Mouse (Mus musculus) heart, postnatal 25 days (tissue): ENCODE measurements at regions not wholly inside any gene's neighbourhood (a gene's known extent, or its start where the extent isn't known, plus 50 kb on each side); places are given as distances from the start of the nearest gene placed in this dataset.

ENCODE experiments used
- DNase-seq: peaks from one replicate; pipeline ENCODE4 v3.0.0; 2022; ENCODE audit warnings: low spot score
- intact Hi-C: fragments of 180-260 bp; cut with DNase I; formaldehyde crosslinking; loops from one replicate; pipeline ENCODE4 v1.15.1; 2025

DNA sequence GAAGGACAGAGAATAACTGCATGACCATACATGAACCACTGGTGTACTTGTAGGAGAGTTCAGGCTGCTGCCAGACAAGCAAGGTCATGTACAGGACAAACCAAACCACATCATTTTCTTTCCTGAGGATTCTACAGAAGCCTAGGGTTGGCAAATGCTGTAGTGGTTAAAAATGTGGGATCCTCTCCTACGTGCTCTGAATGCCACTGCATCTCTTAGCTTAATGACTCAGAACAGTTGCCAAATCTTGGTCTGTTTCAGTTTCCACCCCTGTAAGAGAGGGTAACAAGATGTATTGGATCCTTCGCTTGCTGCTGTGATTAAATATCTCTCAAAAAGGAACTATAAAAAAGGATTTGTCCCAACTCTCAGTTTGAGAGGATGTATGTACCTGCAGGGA, 938.1 kb downstream of the 4930444P10Rik start:
- no peak for DNase-seq
- intact Hi-C loops = no loop called here

DNA sequence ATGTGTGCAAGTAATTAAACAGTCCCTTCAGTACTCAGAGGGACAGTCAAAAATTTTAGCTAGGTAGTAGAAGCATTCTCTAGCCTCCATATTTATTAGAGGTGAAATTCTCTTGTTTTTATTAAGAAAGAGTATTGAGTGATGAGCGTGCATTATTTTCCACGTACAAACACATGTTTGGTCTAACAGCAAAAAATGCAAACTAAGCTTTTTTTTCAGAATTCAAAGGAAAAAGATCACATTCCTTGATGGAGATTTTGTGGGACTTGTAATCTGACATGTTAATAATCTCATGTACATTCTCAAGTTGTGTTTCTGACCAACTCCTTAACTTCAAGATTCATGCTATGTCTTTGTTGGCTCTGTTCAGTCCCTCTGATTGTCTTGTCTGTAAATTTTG, 939.2 kb downstream of the 4930444P10Rik start:
- DNase-seq = no peak
- intact Hi-C loops = no loop called here

DNA sequence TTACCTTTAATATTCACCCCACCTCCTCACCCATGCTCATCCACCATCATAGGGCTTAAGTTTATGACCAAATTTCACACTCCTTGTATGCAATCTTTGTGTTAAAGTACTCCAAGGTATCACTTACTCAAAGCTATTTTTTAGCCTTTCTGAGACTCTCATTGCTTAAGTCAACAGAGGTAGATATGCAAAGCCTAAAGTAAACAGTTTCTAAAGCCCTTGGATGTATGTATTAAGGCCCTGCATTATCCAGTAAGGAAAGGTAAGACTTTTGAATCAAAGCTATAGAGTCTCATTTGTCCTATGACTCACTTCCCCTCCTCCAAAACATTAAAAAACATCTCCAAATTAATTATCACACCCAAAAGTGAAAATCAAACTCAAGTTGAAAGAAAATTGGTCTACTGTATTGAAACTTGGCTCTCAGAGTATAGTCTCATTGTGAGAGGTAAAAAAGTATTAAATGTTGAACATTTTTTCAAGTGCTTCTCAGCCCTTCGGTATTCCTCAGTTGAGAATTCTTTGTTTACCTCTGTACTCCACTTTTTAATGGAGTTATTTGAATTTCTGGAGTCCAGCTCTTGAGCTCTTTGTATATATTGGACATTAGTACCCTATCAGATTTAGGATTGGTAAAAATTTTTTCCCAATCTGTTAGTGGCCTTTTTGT, 949.1 kb downstream of the 4930444P10Rik start:
- no peak for DNase-seq
- intact Hi-C loops = no loop called here

DNA sequence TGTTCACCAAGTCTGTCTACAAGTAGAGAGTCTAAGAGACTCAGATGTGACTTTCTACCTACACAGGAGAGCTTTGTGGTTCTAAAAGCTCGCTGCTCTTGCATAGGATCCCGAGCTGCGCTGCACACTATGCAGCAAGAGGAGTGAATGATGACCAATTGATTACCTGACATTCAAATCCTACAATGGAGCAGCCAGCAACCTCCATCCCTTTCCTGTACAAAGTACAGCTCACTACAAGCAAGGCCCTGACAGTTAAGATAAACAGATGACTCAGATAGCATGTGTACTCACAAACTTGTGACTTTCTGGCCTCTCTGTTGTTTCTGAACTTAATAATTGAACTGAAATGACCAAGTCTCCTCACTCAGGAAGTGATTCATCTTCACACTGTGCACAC, 974.7 kb downstream of the 4930444P10Rik start:
- intact Hi-C loops = no loop called here
- DNase-seq = no peak

DNA sequence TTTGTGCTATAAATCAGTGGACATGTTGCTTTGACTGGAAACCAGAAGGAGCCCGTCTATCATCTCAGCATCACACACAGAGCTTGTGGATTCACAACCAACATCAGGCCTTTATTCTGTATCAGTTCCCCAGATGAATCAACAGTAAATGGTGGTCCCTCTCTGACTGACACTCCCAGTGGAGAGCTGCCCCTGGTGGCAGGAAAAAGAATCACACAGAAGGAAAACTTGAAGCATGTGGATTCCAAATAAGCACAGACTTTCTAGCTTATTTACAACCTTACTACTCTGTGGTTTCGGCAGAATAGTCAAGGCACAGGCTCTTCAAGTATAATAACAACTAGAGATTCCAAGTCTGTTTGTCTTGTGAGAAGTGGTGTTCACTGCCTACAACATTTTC, 981.7 kb downstream of the 4930444P10Rik start:
- no peak for DNase-seq
- intact Hi-C loops = no loop called here

DNA sequence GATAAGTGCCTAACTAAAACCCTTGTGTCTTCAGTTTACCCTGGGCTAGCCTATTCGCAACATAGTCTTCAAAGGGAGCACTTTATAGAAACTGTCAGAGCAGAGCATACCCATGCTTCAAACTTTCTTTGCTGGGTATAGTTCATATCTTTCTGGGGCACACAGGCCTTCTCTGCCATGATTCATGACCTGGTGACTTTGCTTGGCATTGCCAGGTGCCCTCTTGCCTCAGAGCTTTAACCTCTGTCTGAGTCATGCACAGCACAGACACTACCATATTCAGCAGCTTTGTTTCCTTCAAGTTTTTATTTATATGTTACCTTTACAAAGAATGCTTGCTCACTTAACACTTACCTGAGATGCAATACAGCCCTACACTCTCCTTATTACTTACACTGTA, 1022.8 kb downstream of the 4930444P10Rik start:
- no peak for DNase-seq
- intact Hi-C loops = no loop called here

DNA sequence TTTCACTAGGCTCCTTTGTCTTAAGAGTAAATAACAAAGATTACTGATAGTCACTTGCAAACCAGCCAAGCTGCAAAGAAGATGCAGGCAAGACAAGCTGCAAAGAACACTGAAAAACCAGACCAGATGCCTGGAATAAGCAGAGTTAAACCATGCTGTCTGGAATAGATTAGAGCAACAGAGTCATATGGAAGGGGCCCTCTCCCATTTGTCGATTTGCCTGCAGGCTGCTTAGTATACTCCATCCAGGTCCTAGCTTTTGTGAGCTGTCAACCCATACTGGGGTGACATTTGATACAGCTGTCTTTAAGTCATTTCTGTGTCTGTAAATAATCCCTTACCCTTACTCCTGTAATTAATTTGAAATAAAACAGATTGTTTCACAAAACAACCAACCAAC, 1059.1 kb downstream of the 4930444P10Rik start:
- no peak for DNase-seq

DNA sequence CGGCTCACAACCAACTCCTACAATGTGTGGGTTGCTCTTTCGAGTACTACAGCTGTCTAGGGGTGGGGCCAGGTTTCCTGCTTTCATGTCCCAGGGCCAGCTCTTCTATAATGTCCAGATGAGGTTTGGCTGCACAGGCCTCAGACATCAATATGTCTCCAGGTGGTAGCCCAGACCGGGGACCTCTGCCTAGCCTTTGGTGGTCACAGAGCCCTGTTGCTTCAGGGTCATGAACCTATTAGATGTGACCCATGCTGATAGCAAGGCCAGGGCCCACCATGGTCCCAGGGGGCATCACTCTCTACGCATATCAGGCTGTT, 1074.7 kb downstream of the 4930444P10Rik start:
- intact Hi-C loops = no loop called here
- no peak for DNase-seq

More for the DNA sequence above, 1059.1 kb downstream of the 4930444P10Rik start:
- intact Hi-C loops = no loop called here

DNA sequence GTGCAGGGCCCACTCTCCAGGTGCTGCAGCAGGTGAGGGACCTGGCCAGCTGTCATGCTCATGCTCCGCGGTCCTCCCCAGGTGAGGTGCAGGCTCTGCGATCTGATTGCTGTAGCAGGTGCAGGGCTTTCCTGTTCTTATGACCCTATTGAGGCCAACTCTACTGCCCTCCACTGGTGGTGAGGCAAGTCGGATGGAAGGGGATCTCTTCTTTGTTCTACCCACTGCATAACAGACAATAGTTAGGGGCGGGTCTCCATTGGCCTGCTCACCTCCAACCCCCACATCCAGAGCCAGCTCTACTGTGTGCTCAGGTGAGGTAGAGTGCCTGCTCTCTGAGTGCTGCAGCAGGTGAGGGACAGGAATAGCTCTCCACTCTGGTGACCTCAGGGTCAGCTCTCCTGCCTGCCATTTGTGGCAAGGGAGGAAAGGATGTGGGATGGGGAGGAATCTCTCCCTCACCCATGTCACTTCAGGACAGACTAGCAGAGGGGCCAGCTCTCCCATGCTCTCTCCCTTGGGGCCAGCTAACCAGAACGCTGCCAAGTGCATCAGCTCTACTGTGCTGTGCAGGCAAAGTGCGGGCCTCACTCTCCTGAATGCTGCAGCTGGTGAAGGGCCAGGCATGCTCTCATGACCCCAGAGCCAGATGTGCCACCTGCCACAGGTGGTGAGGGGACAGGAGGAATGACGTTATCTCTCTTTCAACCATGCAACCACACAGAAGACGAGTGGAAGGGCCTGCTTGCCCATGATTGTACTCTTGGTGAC, 1075.3 kb downstream of the 4930444P10Rik start:
- intact Hi-C loops = no loop called here
- no peak for DNase-seq

DNA sequence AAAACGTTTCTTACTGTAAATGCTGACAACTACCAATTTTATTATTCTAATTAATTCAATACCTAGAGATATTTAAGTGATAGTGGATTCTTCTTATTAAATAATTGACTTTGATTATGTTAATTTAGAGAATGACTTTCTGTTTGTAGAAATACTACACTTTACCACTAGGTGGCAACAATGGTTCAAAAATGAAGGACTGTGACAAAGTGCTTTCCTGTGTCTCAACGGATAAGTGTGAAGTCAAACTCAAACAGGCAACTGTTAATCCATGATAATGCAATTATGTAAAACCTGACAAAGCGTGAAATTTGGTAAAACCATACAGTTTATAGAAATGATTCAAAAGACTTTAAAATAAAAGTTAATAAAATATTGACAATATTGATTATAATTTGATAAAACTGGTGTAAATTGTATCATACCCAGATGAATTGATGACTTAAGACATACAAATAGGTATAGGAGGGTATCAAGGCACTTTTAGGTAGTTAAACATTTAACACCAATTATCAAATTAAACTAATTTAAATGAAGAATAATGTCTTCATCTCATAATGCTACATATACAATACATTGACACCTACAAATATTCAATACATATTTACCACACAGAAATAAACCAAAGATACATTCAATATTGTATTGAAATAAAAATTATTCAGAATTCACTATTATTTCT, 1085.3 kb downstream of the 4930444P10Rik start:
- DNase-seq = no peak
- intact Hi-C loops = loop anchor here (2.0 to 10.0 kb wide), 5 partner anchors 615 to 1424 kb away; no protein-coding TSS in a partner anchor

DNA sequence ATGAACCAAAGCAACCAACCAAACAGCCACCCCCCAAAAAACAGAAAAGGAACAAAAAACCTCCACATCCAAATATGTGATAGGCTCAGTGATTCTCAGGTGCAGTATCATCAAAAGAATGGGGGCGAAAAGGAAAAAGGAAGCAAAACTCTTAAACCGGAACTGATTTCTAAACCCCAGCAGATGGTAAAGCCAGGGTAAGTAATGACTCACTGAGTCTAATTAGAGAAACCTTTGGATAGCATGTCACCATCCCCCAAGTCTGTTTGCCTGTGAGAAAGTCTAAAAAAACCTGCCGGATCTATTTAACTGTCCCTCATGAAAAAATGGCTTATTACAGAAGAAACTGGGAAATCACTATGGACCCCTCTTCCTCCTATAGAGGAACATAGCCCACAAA, 1097.8 kb downstream of the 4930444P10Rik start:
- DNase-seq = no peak
- intact Hi-C loops = no loop called here

DNA sequence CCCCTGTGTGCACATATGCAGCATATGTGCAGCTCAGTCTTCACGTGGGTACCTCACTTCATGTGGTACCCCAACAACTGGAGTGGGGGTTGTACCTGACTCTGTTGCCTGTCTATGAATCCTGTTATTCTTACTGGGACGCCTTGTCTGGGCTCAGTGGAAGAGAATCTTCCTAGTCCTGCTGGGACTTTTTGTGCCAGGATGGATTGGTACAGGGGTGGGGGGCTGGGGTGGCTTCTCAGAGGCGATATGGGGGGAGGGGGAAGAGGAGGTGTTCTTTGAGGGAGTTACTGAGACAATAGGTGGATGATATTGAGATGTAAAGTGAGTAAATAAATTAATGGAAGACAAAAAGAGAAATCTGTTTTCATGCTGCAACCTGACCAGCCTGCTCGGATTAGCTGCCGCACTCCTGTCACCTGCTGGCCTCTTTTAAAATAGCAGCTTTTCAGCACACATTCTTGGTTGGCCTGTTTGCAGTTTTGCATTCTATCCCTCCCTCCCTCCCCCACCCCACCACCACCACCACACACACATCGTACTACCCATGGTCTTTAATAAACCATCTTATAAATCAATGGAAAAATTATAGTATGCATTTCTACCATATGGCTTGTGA, 1112.9 kb downstream of the 4930444P10Rik start:
- no peak for DNase-seq
- intact Hi-C loops = no loop called here
